Mouse (Mus musculus): ENCODE results near the gene Alg14. TPM values are rescaled to one million over a fixed set of nuclear protein-coding genes. Genes with fewer than 3 reads are reported as not detected.

Alg14 gene
- polyA plus RNA-seq (2011; ENCODE audit: insufficient read depth, insufficient read length, low replicate concordance, missing spikeins) = 4.7 and 5.7 TPM in 2 replicates

- no peaks in the 10 kb centered on the region; the same call in 1 of the 2 replicates for H3K4me1 ChIP-seq (ENCODE audit: control insufficient read depth, insufficient read depth, low read length)
- H3K4me3 ChIP-seq (replicated peaks; ENCODE audit: control insufficient read depth, low read depth, low read length) = peak within 1 kb of the TSS; percentile 75
- H3K27ac ChIP-seq (ENCODE audit: control insufficient read depth, insufficient read depth, low read depth, low read length, poor library complexity) = peak within 1 kb of the TSS; percentile 76
- WGBS = under 1% methylated on average over 42 of the region's 42 CpGs
- TF ChIP-seq CTCF (IDR thresholded peaks at IDR 0.05; ENCODE audit: control insufficient read depth, insufficient read depth, low read length) = no peak
- peak; percentile 69 for TF ChIP-seq POLR2A (IDR thresholded peaks at IDR 0.05; ENCODE audit: borderline replicate concordance, control insufficient read depth, low read depth, low read length)
Observed at GRCm38 (mm10) chr3:121291560-121292258, at the start of gene Alg14. Gene Alg14 (plus strand): TSS chr3:121291773.

- Histone ChIP-seq H3K27ac (ENCODE audit: control insufficient read depth, insufficient read depth, low read depth, low read length, poor library complexity) (no peak overlapping the region), H3K4me1 (ENCODE audit: control insufficient read depth, insufficient read depth, low read length) (no peaks in the 10 kb centered on the region), H3K4me3 (replicated peaks; ENCODE audit: control insufficient read depth, low read depth, low read length) (no peak overlapping the region)
- WGBS = 59% methylated on average over 9 of the region's 9 CpGs
- TF ChIP-seq POLR2A (IDR thresholded peaks at IDR 0.05; ENCODE audit: borderline replicate concordance, control insufficient read depth, low read depth, low read length) (no peak), CTCF (IDR thresholded peaks at IDR 0.05; ENCODE audit: control insufficient read depth, insufficient read depth, low read length) (no peak)
Observed at GRCm38 (mm10) chr3:121242111-121242936, 49.2 kb upstream of the Alg14 start.

- no peak overlapping the region for H3K27ac ChIP-seq (ENCODE audit: control insufficient read depth, insufficient read depth, low read depth, low read length, poor library complexity)
- 4% methylated on average over 4 of the region's 4 CpGs for WGBS
- TF ChIP-seq CTCF (IDR thresholded peaks at IDR 0.05; ENCODE audit: control insufficient read depth, insufficient read depth, low read length) (no peak), POLR2A (IDR thresholded peaks at IDR 0.05; ENCODE audit: borderline replicate concordance, control insufficient read depth, low read depth, low read length) (no peak)
- H3K4me3 ChIP-seq (replicated peaks; ENCODE audit: control insufficient read depth, low read depth, low read length) = no peak overlapping the region
- H3K4me1 ChIP-seq (ENCODE audit: control insufficient read depth, insufficient read depth, low read length) = no peaks in the 10 kb centered on the region
Observed at GRCm38 (mm10) chr3:121242941-121243340, 48.6 kb upstream of the Alg14 start.

GRCm38 (mm10) chr3:121250048-121250447 is 41.5 kb upstream of the Alg14 start:
- Histone ChIP-seq H3K4me3 (replicated peaks; ENCODE audit: control insufficient read depth, low read depth, low read length) (no peak overlapping the region), H3K27ac (ENCODE audit: control insufficient read depth, insufficient read depth, low read depth, low read length, poor library complexity) (no peak overlapping the region), H3K4me1 (ENCODE audit: control insufficient read depth, insufficient read depth, low read length) (no peaks in the 10 kb centered on the region)
- WGBS = 94% methylated on average over 9 of the region's 9 CpGs
- TF ChIP-seq POLR2A (IDR thresholded peaks at IDR 0.05; ENCODE audit: borderline replicate concordance, control insufficient read depth, low read depth, low read length) = no peak
- TF ChIP-seq CTCF (IDR thresholded peaks at IDR 0.05; ENCODE audit: control insufficient read depth, insufficient read depth, low read length) = no peak

GRCm38 (mm10) chr3:121250576-121251433 is 40.8 kb upstream of the Alg14 start:
- no peak for TF ChIP-seq CTCF (IDR thresholded peaks at IDR 0.05; ENCODE audit: control insufficient read depth, insufficient read depth, low read length)
- TF ChIP-seq POLR2A (IDR thresholded peaks at IDR 0.05; ENCODE audit: borderline replicate concordance, control insufficient read depth, low read depth, low read length) = no peak
- 86% methylated on average over 19 of the region's 19 CpGs for WGBS

GRCm38 (mm10) chr3:121255501-121255900 is 36.1 kb upstream of the Alg14 start:
- no peak overlapping the region for H3K27ac ChIP-seq (ENCODE audit: control insufficient read depth, insufficient read depth, low read depth, low read length, poor library complexity)
- H3K4me1 ChIP-seq (ENCODE audit: control insufficient read depth, insufficient read depth, low read length) = no peaks in the 10 kb centered on the region
- no peak for TF ChIP-seq CTCF (IDR thresholded peaks at IDR 0.05; ENCODE audit: control insufficient read depth, insufficient read depth, low read length)
- WGBS = 90% methylated on average over 7 of the region's 7 CpGs
- H3K4me3 ChIP-seq (replicated peaks; ENCODE audit: control insufficient read depth, low read depth, low read length) = no peak overlapping the region

More at GRCm38 (mm10) chr3:121250576-121251433, 40.8 kb upstream of the Alg14 start:
- no peaks in the 10 kb centered on the region for H3K4me1 ChIP-seq (ENCODE audit: control insufficient read depth, insufficient read depth, low read length)
- no peak overlapping the region for H3K27ac ChIP-seq (ENCODE audit: control insufficient read depth, insufficient read depth, low read depth, low read length, poor library complexity)
- no peak overlapping the region for H3K4me3 ChIP-seq (replicated peaks; ENCODE audit: control insufficient read depth, low read depth, low read length)

GRCm38 (mm10) chr3:121256131-121256530 is 35.4 kb upstream of the Alg14 start:
- Histone ChIP-seq H3K4me1 (ENCODE audit: control insufficient read depth, insufficient read depth, low read length) (no peaks in the 10 kb centered on the region), H3K27ac (ENCODE audit: control insufficient read depth, insufficient read depth, low read depth, low read length, poor library complexity) (no peak overlapping the region)

More at GRCm38 (mm10) chr3:121256131-121256530, 35.4 kb upstream of the Alg14 start:
- WGBS = 92% methylated on average over 8 of the region's 8 CpGs
- TF ChIP-seq POLR2A (IDR thresholded peaks at IDR 0.05; ENCODE audit: borderline replicate concordance, control insufficient read depth, low read depth, low read length) (no peak), CTCF (IDR thresholded peaks at IDR 0.05; ENCODE audit: control insufficient read depth, insufficient read depth, low read length) (no peak)
- H3K4me3 ChIP-seq (replicated peaks; ENCODE audit: control insufficient read depth, low read depth, low read length) = no peak overlapping the region
